Mouse (Mus musculus) adrenal gland, postnatal 4 days (tissue): ENCODE results near the gene Cpa1. TPM values are rescaled to one million over a fixed set of nuclear protein-coding genes. Genes with fewer than 3 reads are reported as not detected.

Experiments
- DNase-seq, 2 experiments: peaks; one replicate each; pipeline ENCODE4 v3.0.0; 2021 to 2022; ENCODE audit warnings: low spot score in 2 of 2, mixed read lengths in 2 of 2
- long read RNA-seq, 2 experiments: library from polyadenylated mRNA; stranded (forward); transcript quantifications; one replicate each; pipeline ENCODE4 v2.0.0; 2021
- total RNA-seq, 2 experiments: library from RNA; stranded (reverse); gene quantifications; 2 replicates each; pipeline ENCODE4 v1.2.3; 2021

Gene Cpa1
- total RNA-seq, result 100 to 1,000 TPM in 1 of 2 experiments, under 1 TPM in 1; 0.96 to 609 TPM
- long read RNA-seq, experiment 1, partial matches to known transcripts, result 0 of 2 reads
- long read RNA-seq, experiment 1, other reads (novel, unspliced or antisense), result 0 of 2 reads
- long read RNA-seq, experiment 2, transcript Cpa1-201 (10 exons, 1,583 nt), result major isoform, 112 of 119 reads
- long read RNA-seq, experiment 2, partial matches to known transcripts, result 4 of 119 reads
- long read RNA-seq, experiment 2, other reads (novel, unspliced or antisense), result 3 of 119 reads

DNA sequence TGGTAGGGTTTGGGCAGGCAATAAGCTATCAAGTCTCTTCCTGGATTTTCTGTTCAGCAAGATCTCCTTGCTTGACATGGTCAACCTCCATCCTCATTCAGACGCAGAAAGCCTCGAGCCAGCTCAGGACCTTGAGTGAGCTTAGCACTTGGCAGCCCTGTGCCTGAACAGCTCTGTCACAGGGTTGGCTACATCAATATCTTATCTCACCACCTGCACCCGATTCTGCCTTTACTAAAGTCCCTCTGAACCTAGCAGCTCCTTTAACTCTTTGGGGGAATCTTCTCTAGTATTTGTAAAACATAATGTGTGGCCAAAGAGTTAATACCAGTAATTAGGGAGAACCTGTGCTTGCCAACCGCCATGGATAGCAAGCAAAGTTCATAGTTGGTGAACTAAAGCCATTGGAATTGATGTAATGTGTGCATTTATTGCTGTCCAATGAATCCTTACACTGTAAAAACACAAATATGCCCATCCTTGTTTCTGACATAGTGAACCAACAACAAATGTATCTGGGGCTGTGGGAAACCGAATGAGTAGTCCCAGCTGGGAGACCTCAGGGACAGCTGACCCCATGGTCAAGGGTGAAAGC lies at the start of gene Cpa1:
Gene Cpa1, plus strand, starts transcription at position 545 of the 595 bp plus-strand sequence.
- no peak for DNase-seq

DNA sequence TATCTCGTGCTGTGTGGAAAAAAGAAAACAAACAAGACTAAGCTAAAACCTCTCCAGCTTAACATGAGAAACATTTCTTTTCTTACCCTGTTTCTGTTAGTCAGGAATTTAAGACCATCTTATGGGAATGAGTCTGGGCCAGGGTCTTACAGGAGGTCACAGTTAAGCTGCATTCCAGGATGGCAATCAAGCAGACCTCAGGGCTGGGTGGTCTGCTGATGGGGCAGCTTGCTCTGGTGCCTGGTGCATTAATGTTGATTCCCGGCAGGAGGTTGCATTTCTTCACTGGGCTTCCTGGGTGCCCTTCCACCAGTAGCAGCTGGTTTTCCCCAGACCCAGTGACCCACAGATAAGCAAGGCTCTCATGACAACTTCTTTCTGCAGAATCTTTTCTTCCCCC lies 49.2 kb upstream of the Cpa1 start:
- no peak for DNase-seq

DNA sequence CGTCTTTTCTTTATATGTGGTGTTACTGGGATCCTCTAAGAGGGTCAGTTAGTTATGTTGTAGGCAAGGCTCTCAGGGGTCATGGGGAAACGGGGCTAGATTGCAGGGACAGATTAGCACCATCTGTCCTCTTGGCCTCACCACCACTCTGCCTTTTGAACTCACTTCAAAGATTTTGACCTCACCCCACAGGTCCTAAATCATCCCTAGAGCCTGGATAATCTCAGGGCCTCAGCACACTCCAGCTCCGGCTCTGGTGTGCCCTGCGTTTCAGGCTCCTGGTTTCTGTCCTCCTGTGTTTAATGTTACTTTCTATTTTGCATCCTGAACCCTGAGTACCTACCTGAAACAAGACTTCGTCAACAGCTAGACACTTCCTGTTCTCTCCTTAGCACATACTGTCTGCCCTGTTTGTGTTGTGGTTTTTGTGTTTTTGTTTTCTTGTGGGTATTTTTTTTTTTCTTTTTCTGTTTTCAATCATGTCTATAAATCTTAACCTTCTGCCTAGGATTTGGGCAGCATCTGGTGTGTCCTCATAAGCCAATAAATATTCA lies 47.1 kb upstream of the Cpa1 start:
- no peak for DNase-seq

DNA sequence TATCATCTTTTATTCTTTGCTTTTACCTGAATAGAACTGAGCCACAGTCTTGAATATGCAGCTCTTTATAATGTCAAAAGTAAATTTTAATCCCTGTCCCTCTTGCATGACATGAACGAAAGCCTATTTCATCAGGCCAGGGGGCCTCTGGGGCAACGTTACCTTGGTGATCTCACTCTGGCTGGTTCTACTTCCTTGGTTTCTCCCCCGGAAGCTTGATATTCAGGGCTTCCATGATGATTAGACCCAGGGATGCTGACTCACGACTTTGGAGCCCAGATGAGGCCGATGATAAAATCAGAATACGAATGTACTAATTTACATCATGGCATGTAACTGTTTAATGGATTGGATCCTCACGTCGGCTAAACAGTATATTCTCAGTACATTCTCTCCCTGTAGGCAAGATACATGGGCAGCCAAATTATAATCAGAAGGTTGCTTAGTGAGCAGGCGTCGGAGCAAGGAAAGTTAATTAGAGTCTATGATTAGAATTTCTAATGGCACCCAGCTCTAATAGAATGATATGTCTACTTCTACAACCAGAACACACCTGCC lies 46.5 kb upstream of the Cpa1 start:
- DNase-seq, result no peak

DNA sequence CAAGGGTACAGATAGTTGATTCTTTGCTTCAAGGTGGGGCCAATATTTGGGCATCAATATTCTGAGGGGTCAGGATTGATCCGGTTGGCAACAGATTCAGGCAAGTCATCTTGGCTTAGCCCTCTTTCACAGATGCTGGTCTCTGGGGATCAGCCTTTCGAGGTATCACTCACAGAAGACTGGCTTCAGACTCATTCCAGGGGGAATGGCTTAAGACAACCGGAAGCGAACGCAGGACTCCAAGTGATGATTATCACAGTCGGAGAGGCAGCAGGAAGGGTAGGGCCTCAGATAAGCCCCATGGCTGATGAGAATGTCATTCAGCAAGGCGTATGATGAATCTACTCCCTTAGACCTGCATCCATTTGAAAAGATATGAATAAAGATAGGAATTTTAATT lies 44.7 kb upstream of the Cpa1 start:
- DNase-seq, result no peak

DNA sequence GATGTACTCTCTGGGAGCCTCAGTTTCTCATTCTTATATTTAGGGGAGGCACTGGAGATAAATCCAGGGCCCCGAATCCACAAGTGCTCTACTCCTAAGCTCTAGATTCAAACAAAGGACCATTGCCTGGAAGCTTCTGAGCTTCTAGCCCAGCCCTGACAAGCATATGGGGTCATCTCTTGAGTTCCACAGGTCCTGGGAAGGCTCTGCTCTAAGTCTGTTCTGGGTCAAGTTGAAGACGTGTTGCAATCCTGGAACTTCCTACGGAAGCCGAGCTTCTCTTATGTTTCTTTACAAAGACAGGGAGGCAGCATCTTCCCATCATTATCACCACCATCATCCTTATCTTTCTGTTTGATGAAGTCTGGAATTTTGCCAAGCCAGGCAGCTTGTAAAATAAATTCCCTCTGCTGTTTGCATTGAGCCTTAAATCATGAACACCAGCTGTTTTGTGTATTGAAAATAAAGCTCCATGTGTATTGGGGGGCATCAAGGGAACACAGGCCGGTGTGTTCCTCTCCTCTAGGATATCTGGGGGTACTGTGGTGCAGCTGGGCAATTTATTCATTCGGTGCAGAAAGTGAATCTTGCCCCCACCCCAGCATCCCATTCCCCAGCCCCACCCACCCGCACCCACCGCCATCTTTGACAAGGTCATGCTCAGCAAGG lies 42.7 kb upstream of the Cpa1 start:
- DNase-seq, result no peak

DNA sequence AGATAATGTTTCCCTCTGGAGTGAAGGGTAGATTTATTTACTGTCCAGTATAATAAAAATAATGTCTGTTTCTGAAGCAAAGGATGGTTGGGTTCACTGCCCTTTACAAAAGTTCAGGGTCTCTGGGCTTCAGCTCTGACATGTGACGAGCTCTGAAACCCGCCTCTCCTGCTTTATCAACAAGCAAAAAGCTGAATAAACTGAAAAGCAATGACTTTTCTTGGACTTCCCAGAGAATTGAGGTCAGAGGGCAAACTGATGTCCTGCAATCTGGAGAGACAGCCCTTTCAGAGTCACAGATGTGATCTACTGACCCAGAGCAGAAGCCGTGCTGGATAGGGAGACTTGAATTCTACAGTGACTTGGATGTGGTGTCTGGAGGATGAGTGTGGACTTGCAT lies 39.0 kb upstream of the Cpa1 start:
- DNase-seq, result no peak

DNA sequence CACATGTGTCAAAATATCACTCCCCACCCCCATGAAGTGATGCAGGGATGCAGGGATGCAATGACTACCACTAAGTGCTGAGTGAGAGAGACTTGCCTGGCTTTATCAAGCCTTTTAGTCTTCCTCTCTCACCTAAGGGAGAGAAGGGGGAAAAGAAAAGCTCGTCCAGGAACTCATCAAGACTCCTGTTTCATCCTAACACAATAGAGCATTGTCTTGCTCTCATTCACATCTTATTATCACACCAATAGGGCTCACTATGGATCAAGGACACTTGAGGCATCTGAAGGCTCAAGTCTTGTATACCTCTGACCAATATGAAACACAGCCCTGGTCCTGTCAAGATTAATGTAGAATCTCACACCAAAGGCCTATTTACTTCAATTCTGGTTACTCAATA lies 38.0 kb upstream of the Cpa1 start:
- no peak for DNase-seq

DNA sequence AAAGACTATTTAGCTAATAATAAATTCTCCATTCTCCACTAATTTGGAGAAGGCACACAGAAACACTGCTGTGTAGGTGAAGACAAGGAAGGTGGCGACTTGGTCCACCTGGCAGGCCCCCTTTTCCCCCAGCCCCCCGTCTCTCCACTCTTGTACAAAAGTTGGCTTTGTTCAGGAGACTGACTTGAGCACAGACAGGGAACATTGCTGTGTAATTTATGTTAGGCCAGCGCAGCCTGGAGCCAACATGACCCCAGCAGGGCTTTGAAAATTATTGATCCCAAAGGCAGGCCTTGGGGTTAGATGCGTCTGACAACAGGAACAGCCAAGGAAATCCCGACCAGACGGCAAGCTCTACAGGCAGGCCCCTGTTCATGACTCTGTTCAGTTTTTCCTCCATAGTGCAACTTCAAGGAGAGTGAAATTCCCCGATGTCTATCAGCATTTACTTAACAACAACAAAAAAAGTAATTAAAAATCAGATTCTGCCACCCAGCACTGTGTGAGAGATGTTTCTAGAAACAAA lies 34.6 kb upstream of the Cpa1 start:
- no peak for DNase-seq

DNA sequence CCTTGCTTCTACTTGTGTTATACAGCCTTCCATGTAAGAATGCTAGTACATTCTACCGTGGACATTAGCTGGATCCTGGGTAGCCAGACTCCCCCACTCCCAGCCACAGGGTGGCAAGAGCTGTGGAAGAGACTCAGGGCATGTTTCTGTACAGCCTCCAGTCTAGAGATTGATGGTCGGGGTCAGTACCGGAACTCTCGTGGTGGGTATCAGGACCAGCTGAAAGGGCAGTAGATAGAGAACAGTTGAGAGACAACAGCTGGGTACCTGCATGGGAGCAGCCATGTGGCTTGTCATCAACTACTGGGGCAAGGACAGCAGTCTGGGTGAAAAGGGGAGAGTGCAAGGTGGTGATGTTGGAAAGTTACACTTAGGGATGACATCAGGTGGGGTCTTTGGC lies 33.9 kb upstream of the Cpa1 start:
- DNase-seq, result no peak

DNA sequence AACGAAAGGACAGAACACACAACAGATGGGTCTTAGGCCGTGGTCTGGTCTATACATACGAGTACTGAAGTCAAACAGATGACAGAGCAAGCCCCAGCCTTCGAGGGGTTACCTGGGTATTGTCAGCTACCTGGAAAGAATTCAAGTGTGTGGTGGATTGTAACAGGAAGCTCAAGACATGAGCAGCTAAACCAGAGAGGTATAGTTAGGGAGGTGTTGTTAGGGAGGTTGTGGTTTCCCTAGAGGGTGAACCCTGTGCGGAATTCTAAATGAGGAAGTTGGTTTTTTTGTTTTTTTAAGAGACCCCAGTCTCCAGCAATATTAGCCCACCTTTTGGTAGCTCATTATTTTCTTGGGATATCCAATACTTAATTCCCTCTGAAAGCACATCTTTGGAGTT lies 33.3 kb upstream of the Cpa1 start:
- no peak for DNase-seq

DNA sequence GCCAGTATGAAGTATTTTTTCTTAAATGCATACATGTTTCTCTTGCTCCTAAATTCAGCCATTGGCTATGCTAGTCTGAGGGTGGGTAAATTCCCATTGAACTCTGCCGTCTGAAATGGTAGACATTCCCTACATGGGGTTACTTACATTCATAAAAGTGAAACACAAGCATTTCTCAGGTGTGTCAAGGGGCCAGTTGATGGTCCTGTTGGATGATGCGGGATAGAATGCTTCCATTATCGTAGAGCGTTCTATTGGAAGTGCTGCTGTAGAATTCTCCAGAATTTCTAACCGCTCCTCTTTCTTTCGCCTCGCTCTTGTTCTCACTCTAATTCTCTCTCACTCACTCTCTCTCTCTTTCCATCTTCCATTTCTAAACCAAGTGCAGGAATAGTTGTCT lies 28.3 kb upstream of the Cpa1 start, which contains the start of gene Cpa5:
Gene Cpa5, plus strand, starts transcription at position 301 of the 400 bp plus-strand sequence.
- no peak for DNase-seq

DNA sequence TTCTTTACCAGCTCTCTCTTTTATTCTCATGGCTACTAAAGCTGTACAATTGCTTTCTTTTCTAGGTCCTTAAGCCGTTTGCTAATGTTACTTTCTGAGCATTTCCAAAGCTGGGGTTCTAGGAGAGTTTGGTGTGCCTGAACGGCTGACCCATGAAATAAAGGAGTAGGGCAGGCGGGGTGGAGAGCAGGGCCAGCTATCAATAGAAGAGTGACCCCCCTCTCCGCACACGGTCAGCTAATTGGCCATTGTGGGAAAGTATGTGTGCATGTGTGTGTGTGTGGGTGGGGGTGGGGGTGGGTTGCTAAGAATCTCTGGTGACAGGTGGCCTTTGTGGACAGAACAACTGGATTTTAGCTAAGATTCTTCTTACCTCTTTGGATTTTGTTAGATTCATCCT lies 27.8 kb upstream of the Cpa1 start:
- DNase-seq, result no peak

DNA sequence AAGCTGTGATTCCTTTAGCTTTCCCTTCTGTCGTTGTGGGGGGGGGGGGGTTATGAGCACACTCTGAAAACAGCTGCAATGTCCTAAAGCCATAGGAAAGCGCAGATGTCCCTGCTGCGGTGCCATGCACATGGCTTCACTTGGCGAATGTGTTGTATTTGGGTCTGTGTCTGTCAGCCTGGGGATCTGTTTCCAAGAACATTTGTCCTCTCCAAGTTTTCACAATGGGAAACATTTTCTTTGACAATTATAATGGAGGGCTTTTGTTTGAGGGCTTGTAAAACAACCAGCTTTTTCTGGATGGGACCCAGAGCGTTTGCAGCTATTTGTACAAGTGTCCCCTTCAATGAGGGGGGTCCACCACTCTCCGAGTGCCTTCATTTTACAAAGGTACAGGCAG lies 24.8 kb upstream of the Cpa1 start:
- no peak for DNase-seq

DNA sequence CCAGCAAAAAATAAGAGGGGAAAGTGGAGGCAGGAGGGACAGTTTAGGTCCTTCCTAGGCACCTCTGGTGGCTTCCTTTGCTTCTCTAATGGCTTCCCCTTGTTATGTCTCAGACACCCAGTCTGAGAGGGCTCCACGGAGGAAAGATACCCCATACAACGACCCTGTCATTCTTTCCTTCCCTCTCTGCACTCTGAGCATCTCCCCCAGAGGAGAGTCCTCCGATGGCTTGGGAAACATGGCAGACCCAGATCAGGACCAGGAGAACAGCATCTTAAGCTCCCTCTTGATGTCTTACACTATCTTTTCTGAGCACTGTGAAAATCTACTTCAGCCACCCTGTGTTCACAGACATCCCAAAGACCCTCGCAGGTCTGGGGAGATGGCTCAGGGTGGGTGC lies 23.3 kb upstream of the Cpa1 start:
- DNase-seq, result no peak

DNA sequence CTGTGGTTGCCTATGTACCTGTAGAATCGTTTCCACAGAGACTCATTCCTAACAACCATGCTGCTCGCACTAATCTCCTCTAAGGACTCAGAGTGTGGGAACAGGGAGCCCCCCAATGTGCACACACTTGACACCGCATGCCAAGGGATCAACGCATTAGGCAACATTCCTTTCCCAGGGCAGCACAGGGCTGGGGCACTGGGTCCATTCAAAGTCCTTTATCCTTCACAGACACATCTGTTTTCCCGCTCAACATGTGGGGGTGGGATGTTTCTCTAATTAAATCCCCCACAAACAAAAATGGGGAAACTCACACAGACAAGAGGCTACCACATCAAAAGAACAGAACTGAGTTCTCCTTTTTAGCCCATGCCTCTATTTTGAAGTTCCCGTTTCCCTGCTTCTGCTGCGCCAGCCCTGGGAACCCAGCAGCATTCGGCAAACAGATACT lies 22.5 kb upstream of the Cpa1 start:
- DNase-seq, result no peak

DNA sequence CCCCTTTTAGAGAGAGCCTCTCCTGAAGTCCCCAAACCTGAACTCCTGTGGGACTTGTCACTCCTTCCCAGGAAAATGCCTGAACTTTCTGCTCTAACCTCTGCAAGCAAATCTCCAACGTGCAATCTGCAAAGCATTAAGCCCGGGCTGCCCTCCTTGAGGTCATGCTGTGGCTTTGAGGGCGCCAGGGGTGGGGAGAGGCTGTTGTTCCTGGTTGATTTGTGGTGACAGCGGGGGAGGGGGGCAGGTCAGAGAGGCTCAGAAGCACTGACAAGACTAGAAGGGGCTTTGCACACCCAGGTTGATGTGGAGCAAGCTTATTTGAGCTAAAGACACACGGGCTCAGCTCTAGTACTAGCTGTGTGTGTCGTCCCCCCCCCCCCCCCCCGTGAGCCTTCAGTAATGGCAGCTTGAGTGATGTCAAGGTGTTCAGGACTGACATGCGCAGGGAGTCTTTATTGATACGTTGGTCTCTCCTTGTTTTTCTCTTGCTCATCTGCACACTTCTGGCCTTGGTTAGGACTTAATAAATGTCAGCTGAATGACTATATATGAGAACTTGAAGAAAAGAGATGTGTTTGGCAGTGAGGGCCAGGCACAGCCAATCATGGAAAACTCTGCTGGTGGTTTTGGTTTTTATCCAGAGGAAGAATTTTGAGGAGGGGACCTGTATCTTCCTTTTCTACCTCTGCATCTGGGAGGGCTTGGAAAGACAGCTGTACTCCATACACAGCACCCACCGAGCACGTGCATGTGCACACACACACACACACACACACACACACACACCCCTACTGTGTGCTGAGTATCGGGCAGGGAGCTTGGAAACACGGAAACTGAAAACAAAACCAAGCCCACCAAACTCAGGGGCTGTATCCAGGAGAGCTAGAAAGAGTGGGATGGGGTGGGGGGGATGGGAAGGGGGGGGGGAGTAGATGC lies 21.7 kb upstream of the Cpa1 start:
- no peak for DNase-seq

DNA sequence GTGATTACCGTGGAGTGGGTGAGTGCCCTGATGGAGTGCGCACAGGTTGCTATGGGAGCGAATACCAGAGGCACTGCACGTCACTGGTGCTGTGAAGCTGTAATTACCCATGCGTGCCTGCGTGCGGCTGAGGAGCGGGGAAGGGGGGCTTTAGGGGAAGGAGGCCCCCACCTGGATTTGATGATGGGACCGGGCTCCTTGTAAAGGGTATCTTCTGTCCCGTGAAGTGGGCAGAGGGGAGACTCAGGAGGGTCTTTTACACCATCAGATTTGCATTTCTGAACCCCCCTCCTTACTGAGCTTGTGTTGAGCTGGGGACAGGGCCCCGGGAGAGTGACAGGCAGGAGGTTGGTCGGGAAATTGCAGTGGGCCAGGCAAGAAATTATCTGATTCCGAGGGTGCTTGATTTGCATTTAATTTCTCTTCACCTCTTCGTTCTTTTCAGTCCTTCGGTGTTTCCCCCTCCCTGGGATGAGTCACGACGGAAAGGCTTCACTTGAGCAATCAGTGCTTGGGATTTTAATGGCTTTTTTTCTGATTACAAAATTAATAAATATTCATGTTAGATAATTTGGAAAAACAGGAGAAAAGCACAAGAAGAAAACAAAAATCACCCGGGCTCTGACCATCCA lies 20.9 kb upstream of the Cpa1 start:
- no peak for DNase-seq

DNA sequence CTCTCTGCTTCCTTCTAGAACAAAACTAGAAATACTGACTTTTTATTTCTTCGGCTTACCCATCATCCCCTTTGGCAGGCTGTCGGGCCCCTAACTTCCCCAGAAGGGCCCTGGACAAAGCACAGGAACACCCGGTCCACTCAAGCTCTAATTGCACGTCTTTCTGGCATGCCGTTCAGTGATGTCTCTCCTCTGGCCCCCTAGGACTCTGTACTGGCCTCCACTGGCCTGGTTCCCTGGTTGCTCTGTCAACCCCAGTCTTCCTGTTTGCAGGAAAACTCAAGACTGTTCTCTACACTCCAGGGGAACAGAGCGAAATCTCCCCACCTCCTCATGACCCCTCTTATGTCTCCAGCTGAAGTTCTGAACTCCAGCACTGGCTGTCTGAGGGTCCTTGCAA lies 20.3 kb upstream of the Cpa1 start:
- no peak for DNase-seq

DNA sequence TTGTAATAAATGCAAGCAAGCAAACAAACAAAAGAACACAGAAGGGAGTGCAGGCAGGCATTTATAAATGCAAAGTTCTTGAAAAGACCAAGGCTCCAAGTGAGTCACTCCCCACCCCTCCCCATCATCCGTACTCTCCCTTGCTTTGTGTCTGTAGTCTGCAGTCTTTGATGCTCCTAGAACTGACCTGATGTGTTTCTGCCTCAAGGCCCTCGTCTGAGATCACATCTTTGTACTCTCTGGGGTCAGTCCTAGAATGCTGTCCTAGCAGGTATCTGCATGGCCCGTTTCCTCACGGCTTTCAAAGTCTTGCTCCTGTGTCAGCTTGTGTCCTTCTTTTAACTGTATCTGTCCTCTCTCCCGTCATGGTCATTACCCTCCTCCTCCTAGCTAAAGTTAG lies 19.4 kb upstream of the Cpa1 start:
- no peak for DNase-seq
